26 mouse cellular contexts compared by ENCODE assay signal in genomic region chr16:25777501-25777900, GRCm38 (mm10).
A peak's percentile ranks its signal among the peaks of the same experiment; 100 is the strongest.
DNase-seq lines count a peak whose midpoint lies in the region; ATAC-seq and TF ChIP-seq lines count a peak whose summit lies in the region.
"Had no signal": no experiment of that assay in that cellular context is flagged by ENCODE, and none has a peak within 500 bp of the region (broad histone marks: within the 10 kb centered on the region; RNA-seq: fewer than 3 reads in every experiment).

No protein-coding gene starts in this region.

- no peak for TF ChIP-seq EP300 in lung, postnatal 0 days (IDR thresholded peaks at IDR 0.05)

- no peaks in the 10 kb centered on the region for H3K27me3 ChIP-seq in C2C12 (ENCODE audit: control insufficient read depth, insufficient read depth, insufficient read length)
- no peaks in the 10 kb centered on the region for H3K27me3 ChIP-seq in lung, postnatal 0 days (replicated peaks; ENCODE audit: insufficient read depth, low read length)
- H3K27me3 ChIP-seq: embryonic facial prominence, embryonic 13.5 days; embryonic facial prominence, embryonic 15.5 days; forebrain, embryonic 13.5 days; forebrain, embryonic 15.5 days; Patski had no signal

- no peak for TF ChIP-seq CTCF in C2C12 (IDR thresholded peaks at IDR 0.05; ENCODE audit: control insufficient read depth, insufficient read depth, insufficient read length)
- no peak for TF ChIP-seq CTCF in lung, postnatal 0 days (IDR thresholded peaks at IDR 0.05)

- no peaks in the 10 kb centered on the region for H3K79me2 ChIP-seq in C2C12 (ENCODE audit: control insufficient read depth, insufficient read depth)

- no peaks in the 10 kb centered on the region for H3K79me3 ChIP-seq in C2C12 (ENCODE audit: low read depth)

- DNase-seq in 3134 (ENCODE audit: extremely low read depth, insufficient read length, low spot score) = peak; percentile 67
- DNase-seq in brain, adult 2 months (ENCODE audit: low read depth, low spot score) = peak; percentile 13
- peak; percentile 22 for DNase-seq in fibroblast of lung, adult 2 months (ENCODE audit: low read depth)
- DNase-seq in lung, postnatal 0 days (ENCODE audit: low spot score) = no peak
- no peak for DNase-seq in gastrocnemius, postnatal 10 days
- DNase-seq in thymus, adult 18-20 months = no peak
- DNase-seq in layer of hippocampus, postnatal 10 days (ENCODE audit: low spot score in 2 of 2) = no peak
- DNase-seq: adrenal gland, adult 8-10 months; adrenal gland, postnatal 14 days; adrenal gland, postnatal 36 days; B cell, adult 2 months; cerebellum, adult 11 months; cerebellum, adult 18-20 months; cerebellum, adult 8-10 months; cerebellum, adult 9-11 months; cerebellum, postnatal 14 days; cerebellum, postnatal 36 days; embryo, embryonic 11 days; forebrain, postnatal 0 days had no signal

- no peak for ATAC-seq in lung, postnatal 0 days
- ATAC-seq: activated CD4-positive, CD25-positive, alpha-beta regulatory T cell, adult 4 months; forebrain, embryonic 13.5 days; forebrain, embryonic 15.5 days; forebrain, postnatal 0 days; Patski had no signal

- H3K27ac ChIP-seq in lung, postnatal 0 days (ENCODE audit: low read length) = no peak overlapping the region
- H3K27ac ChIP-seq: embryonic facial prominence, embryonic 13.5 days; embryonic facial prominence, embryonic 15.5 days; forebrain, embryonic 13.5 days; forebrain, embryonic 15.5 days had no signal

- H3K4me2 ChIP-seq in lung, postnatal 0 days (replicated peaks; ENCODE audit: low read depth, low read length) = no peak overlapping the region
- H3K4me2 ChIP-seq: embryonic facial prominence, embryonic 13.5 days; embryonic facial prominence, embryonic 15.5 days; forebrain, embryonic 13.5 days; forebrain, embryonic 15.5 days had no signal

- H3K9ac ChIP-seq in lung, postnatal 0 days (replicated peaks; ENCODE audit: low read depth) = no peak overlapping the region
- H3K9ac ChIP-seq: embryonic facial prominence, embryonic 13.5 days; embryonic facial prominence, embryonic 15.5 days; forebrain, embryonic 13.5 days; forebrain, embryonic 15.5 days; forebrain, postnatal 0 days had no signal

- H3ac ChIP-seq in C2C12 (ENCODE audit: control insufficient read depth, insufficient read length, low read depth) = no peak overlapping the region

- no peaks in the 10 kb centered on the region for H3K4me1 ChIP-seq in lung, postnatal 0 days (ENCODE audit: insufficient read depth, low read depth, low read length)
- H3K4me1 ChIP-seq: embryonic facial prominence, embryonic 15.5 days; forebrain, embryonic 13.5 days; forebrain, embryonic 15.5 days had no signal

- 73% methylated on average over 1 of the region's 1 CpGs for WGBS in lung, postnatal 0 days

- H3K4me3 ChIP-seq in C2C12 (ENCODE audit: insufficient read depth, poor library complexity, severe bottlenecking) = no peak overlapping the region
- H3K4me3 ChIP-seq in lung, postnatal 0 days (ENCODE audit: low read depth, low read length) = no peak overlapping the region
- H3K4me3 ChIP-seq: embryonic facial prominence, embryonic 13.5 days; embryonic facial prominence, embryonic 15.5 days; forebrain, embryonic 13.5 days; forebrain, embryonic 15.5 days had no signal

- H3K36me3 ChIP-seq in C2C12 (ENCODE audit: control insufficient read depth, insufficient read depth) = no peaks in the 10 kb centered on the region
- H3K36me3 ChIP-seq in lung, postnatal 0 days (ENCODE audit: insufficient read depth, low read length) = no peaks in the 10 kb centered on the region
- H3K36me3 ChIP-seq: embryonic facial prominence, embryonic 13.5 days; embryonic facial prominence, embryonic 15.5 days; forebrain, embryonic 15.5 days had no signal

- H3K9me3 ChIP-seq in lung, postnatal 0 days (ENCODE audit: low read length) = no peaks in the 10 kb centered on the region
- H3K9me3 ChIP-seq: embryonic facial prominence, embryonic 13.5 days; embryonic facial prominence, embryonic 15.5 days; forebrain, embryonic 13.5 days; forebrain, embryonic 15.5 days had no signal

TF ChIP-seq in C2C12, 6 proteins besides CTCF, POLR2A, EP300 and RAD21:
- TF ChIP-seq FOSL1 (IDR thresholded peaks at IDR 0.05; ENCODE audit: insufficient read depth, low read length, poor library complexity, severe bottlenecking) (peak; percentile 78), MYOG (IDR thresholded peaks at IDR 0.05; ENCODE audit: control insufficient read depth, extremely low read depth, insufficient read length) (no peak)

Comparison
In these comparisons a context has a peak if more than half of its experiments do, and no peak if none do; other contexts are left out.
1. DNase-seq: peak in 3134 (single experiment), brain, adult 2 months (single experiment) and fibroblast of lung, adult 2 months (single experiment); none in lung, postnatal 0 days (single experiment), gastrocnemius, postnatal 10 days (single experiment), thymus, adult 18-20 months (0 of 2) and layer of hippocampus, postnatal 10 days (0 of 2).